Mouse (Mus musculus) intestine, embryonic 14.5 days (tissue): Measurements from ENCODE around the gene Atp11b. TPM values are rescaled to one million over a fixed set of nuclear protein-coding genes. Genes with fewer than 3 reads are reported as not detected.
A peak's percentile ranks its signal among the peaks of the same experiment; 100 is the strongest.

Experiments
- ATAC-seq: fragments of 200-750 bp; cut with Nextera tagmentation; replicated peaks from 2 replicates; pipeline ENCODE4 v1.8.0; 2017; ENCODE audit warnings: low read depth, moderate number of reproducible peaks, moderate TSS enrichment, moderate library complexity; ENCODE audit not compliant: low FRiP score, low TSS enrichment
- DNase-seq: peaks from one replicate; pipeline ENCODE4 v3.0.0-alpha.2; 2018; ENCODE audit warnings: low spot score
- H3K27ac ChIP-seq: fragments of 300-500 bp; sonication (generic); 2 replicates; pipeline ENCODE4 v1.5.1; 2014; ENCODE audit warnings: low read depth, mild to moderate bottlenecking, control low read depth
- H3K27me3 ChIP-seq: fragments of 300-500 bp; sonication (generic); replicated peaks from 2 replicates; pipeline ENCODE4 v1.6.1; 2014; ENCODE audit warnings: low read length, control low read depth; ENCODE audit not compliant: control insufficient read depth, insufficient read depth
- H3K36me3 ChIP-seq: fragments of 300-500 bp; sonication (generic); 2 replicates; pipeline ENCODE4 v1.6.1; 2014; ENCODE audit warnings: low read length, control low read depth; ENCODE audit not compliant: control insufficient read depth, insufficient read depth
- H3K4me1 ChIP-seq: fragments of 300-500 bp; sonication (generic); replicated peaks from 2 replicates; pipeline ENCODE4 v1.6.1; 2014; ENCODE audit warnings: low read length, control low read depth, mixed read lengths; ENCODE audit not compliant: control insufficient read depth, insufficient read depth
- H3K4me2 ChIP-seq: fragments of 300-500 bp; sonication (generic); 2 replicates; pipeline ENCODE4 v1.6.1; 2014; ENCODE audit warnings: low read length
- H3K4me3 ChIP-seq: fragments of 300-500 bp; sonication (generic); 2 replicates; pipeline ENCODE4 v1.5.1; 2014; ENCODE audit warnings: low read depth, low read length, control low read depth, mixed read lengths
- H3K9ac ChIP-seq: fragments of 300-500 bp; sonication (generic); 2 replicates; pipeline ENCODE4 v1.6.1; 2014; ENCODE audit warnings: mild to moderate bottlenecking, low read length
- H3K9me3 ChIP-seq: fragments of 300-500 bp; sonication (generic); 2 replicates; pipeline ENCODE4 v1.6.1; 2016; ENCODE audit warnings: low read length, control low read depth; ENCODE audit not compliant: control insufficient read depth
- WGBS: fragments of 180-500 bp; shearing (Covaris S2); extraction: QIAGEN DNeasy Blood & Tissue Kit; methylation state at CpG from one replicate; pipeline ENCODE4 v1.1.7; 2014; 5-methylcytosine and 5-hydroxymethylcytosine counted together
- polyA plus RNA-seq: library from polyadenylated mRNA; unstranded; fragments of >200 nt; fragmentation: Nextera tagmentation; extraction: Ambion mirVana; gene quantifications from 2 replicates; pipeline ENCODE4 v1.2.1, GENCODE M21; 2014

Gene Atp11b
- 45.2 and 48.2 TPM in 2 replicates for polyA plus RNA-seq

DNA sequence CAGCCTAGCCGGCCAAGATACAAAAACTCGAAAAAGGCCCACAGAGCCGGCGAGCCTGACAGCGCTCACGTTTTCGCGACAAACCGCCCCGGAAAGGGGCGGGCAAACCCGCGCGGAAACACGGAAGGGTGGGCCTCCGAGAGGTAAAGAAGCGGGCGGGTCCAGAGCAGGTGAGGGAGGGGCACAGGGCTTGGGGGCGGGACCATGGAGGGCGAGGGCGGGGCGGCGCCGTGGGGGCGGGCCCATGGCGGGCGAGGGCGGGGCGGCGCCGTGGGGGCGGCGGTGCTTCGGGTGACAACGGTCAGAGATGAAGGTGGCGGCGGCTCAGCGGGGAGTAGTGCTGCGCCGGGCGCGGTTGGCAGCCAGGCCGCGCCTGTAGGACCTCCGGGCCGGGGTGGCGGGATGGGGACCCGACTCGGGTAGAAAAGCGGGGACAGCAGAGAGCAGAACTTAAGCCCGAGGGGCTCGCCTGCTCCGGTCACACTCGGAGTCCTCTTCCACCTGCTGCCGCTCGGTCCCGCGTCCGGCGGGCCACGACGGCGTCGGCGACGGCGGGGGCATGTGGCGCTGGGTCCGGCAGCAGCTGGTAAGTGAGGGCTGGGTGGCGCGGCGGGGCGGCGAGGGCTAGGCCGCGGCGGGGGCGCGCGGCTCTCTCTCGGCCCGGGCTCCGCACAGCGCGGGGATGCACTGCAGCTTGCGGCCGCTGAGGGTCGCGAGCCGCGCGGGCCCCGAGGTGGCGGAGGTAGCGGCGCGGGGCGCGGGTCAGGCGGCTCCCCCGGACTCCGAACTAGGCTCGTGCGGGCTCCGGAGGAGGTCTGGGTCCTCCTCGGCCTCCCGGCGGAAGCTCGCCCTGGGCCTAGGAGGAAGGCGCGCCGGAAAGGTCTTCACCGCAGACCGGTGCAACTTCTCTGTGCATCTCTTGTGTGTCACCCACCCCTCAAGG is at the start of gene Atp11b:
Gene Atp11b (plus strand): TSS at position 282 of the 943 bp plus-strand sequence.
- Histone ChIP-seq H3K9ac (peak within 1 kb of the TSS; percentile 77), H3K4me2 (peak within 1 kb of the TSS; percentile 71), H3K4me1 (peaks cover 8% of the 10 kb centered on the region), H3K4me3 (peak within 1 kb of the TSS; percentile 74), H3K9me3 (no peaks in the 10 kb centered on the region), H3K27ac (peak within 1 kb of the TSS; percentile 91), H3K27me3 (no peaks in the 10 kb centered on the region), H3K36me3 (no peaks in the 10 kb centered on the region)
- peak; percentile 95 for DNase-seq
- ATAC-seq: peak; percentile 95
- 0% methylated on average over 61 of the region's 114 CpGs for WGBS

DNA sequence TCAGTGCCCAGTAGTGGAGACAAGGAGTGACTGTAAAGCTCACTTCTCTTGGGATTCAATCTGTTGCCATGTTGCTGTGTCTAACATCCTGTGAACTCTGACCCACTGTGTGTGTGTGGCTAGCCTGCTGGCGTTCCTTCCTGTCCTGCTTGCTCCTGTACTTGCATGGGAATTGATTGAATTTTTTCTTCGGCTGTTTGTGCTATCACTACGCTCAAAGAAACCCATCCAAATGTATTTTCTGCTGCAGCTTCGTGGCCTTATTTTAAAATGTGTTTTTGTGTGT is 49.6 kb upstream of the Atp11b start:
- H3K27me3 ChIP-seq: no peaks in the 10 kb centered on the region
- H3K4me2 ChIP-seq: no peak overlapping the region
- no peak overlapping the region for H3K27ac ChIP-seq
- no peaks in the 10 kb centered on the region for H3K9me3 ChIP-seq
- DNase-seq (no peak), ATAC-seq (no peak)
- H3K4me1 ChIP-seq: no peaks in the 10 kb centered on the region
- 63% methylated on average over 4 of the region's 4 CpGs for whole genome bisulfite sequencing
- no peaks in the 10 kb centered on the region for H3K36me3 ChIP-seq
- H3K4me3 ChIP-seq: no peak overlapping the region
- no peak overlapping the region for H3K9ac ChIP-seq

DNA sequence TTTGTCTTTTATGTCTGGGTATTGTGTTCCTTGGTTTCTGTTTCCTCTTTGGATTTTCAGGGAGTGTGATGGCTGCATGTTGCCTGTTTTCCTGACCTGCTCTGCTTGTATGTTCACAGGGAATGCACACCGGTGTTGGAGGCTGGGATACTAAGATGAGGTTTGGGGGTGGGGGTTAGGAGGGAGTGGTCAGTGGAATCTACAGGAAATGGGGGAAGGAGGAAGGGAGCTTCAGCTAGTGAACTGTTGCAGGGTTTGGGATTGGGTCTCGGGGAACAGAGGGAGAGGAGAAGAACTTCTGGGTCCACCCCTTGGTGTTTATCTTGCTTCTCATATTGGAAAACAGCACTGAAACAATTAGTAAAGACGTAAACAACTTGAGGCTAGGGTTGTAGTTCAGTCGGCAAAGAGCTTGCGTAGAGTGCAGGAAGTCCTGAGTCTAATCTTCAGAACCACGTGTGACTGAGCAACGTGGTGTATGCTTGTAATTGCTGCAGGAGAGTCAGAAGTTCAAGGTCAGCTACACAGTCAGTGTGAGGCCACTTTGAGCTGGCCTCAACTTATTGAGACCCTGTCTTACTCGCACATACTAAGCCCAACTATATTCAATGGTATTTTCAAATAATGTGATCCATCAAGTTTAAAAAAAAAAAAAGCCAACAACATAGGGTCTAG is 34.2 kb upstream of the Atp11b start:
- ATAC-seq (no peak), DNase-seq (peak; percentile 27)
- Histone ChIP-seq H3K36me3 (no peaks in the 10 kb centered on the region), H3K4me2 (no peak overlapping the region), H3K4me1 (no peaks in the 10 kb centered on the region), H3K4me3 (no peak overlapping the region), H3K9ac (no peak overlapping the region), H3K9me3 (no peaks in the 10 kb centered on the region), H3K27me3 (no peaks in the 10 kb centered on the region), H3K27ac (0 out of 2 replicates have a peak overlapping the region, but pooled peaks have one; percentile 70)
- WGBS: 76% methylated on average over 8 of the region's 8 CpGs

DNA sequence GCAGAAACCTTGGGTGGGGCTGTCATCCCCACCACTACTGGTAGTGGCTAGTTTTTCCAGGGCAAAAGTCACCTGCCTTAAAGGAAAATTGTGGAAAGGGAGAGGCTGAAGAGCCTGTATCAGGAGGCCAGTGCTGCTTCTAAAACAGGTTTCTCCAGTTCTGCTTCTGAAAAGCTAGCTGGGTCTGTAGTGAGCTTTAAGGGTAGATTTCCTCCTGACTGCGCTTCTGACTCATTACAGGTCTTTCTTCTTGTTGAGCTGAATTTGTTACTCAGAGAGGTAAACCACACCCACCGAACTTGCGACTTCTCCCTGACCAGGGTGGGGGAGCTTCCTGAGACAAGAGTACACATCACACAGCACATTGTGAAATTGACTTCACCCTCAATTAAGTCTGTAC is 33.1 kb upstream of the Atp11b start:
- no peaks in the 10 kb centered on the region for H3K27me3 ChIP-seq
- no peak overlapping the region for H3K4me3 ChIP-seq
- H3K4me1 ChIP-seq: no peaks in the 10 kb centered on the region
- 43% methylated on average over 3 of the region's 3 CpGs for WGBS
- peak; percentile 96 for ATAC-seq
- H3K9ac ChIP-seq: no peak overlapping the region
- no peaks in the 10 kb centered on the region for H3K36me3 ChIP-seq
- DNase-seq: no peak
- H3K27ac ChIP-seq: peak overlapping the region; percentile 70
- H3K9me3 ChIP-seq: no peaks in the 10 kb centered on the region
- H3K4me2 ChIP-seq: no peak overlapping the region

- H3K4me2 ChIP-seq: no peak overlapping the region
- no peak overlapping the region for H3K9ac ChIP-seq
- H3K9me3 ChIP-seq: no peaks in the 10 kb centered on the region
- no peaks in the 10 kb centered on the region for H3K27me3 ChIP-seq
- H3K27ac ChIP-seq: peak overlapping the region; percentile 64; the same call in 1 of the 2 replicates
- H3K4me3 ChIP-seq: no peak overlapping the region
- no peaks in the 10 kb centered on the region for H3K36me3 ChIP-seq
- no peak for ATAC-seq
- peak; percentile 45 for DNase-seq
- no peaks in the 10 kb centered on the region for H3K4me1 ChIP-seq
- WGBS: 71% methylated on average over 4 of the region's 4 CpGs
Measured at GRCm38 (mm10) chr3:35721818-35722446, 32.0 kb upstream of the Atp11b start.

DNA sequence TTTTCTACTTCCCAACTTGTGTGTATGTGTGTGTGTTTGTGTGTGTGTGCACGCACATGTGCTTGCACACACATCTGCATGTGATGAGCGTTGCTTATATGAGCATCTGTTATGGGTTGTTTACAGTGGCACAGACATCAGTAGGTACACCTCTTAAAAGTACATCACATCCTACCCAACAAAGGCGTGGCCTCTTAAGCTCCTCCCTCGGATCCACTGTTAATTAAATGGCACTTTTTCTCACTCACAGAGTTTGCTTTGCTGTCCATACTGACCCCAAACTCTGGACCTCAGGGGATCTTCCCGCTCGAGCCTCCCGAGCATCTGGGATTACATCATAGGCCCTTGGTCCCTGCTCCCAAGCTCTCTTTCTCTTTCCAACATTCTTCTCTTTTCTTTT is 31.1 kb upstream of the Atp11b start:
- DNase-seq: peak; percentile 28
- ATAC-seq: no peak
- H3K27me3 ChIP-seq: no peaks in the 10 kb centered on the region
- H3K9me3 ChIP-seq: no peaks in the 10 kb centered on the region
- H3K36me3 ChIP-seq: no peaks in the 10 kb centered on the region
- no peak overlapping the region for H3K9ac ChIP-seq
- no peak overlapping the region for H3K4me3 ChIP-seq
- no peak overlapping the region for H3K27ac ChIP-seq
- 92% methylated on average over 7 of the region's 7 CpGs for WGBS
- no peak overlapping the region for H3K4me2 ChIP-seq
- no peaks in the 10 kb centered on the region for H3K4me1 ChIP-seq

DNA sequence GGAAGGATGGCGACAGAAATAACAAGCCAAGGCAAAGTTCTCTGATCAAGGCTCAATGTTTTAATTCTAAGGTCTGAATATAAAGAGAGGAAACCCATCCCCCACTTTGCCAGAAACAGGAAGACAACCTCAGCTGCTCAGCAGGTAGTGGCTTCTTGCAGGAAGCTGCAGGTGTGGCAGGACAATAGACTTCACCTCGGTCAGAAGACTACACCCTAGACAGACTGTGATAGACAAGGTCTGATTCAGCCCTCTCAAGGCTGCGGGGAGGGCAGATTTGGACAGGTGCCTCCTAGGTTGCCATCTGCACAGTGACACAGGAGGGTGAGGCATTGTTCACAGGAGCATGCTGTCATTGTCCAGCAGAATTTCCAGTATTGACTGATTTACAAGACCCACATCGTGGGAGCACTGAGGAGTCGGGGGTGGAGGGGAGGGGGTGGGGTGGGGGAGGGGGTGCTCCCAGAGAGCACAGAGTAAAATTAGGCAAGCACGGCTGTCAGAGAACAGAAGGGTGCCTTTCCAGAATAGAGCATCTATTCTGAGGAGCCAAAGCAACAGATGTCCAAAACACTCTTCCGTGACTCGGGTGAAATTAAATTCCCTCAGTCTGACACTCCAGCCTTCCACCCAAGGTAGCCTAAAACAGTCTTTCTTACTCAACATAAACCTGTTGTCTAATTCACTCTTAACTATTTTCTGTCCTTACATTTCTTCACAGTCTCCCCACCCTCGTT is 30.2 kb upstream of the Atp11b start:
- H3K4me2 ChIP-seq: no peak overlapping the region
- H3K4me1 ChIP-seq: no peaks in the 10 kb centered on the region
- no peaks in the 10 kb centered on the region for H3K27me3 ChIP-seq
- no peak for ATAC-seq
- H3K4me3 ChIP-seq: no peak overlapping the region
- H3K9ac ChIP-seq: no peak overlapping the region
- H3K9me3 ChIP-seq: no peaks in the 10 kb centered on the region
- DNase-seq: peak; percentile 28
- H3K27ac ChIP-seq: no peak overlapping the region
- no peaks in the 10 kb centered on the region for H3K36me3 ChIP-seq
- WGBS: 59% methylated on average over 9 of the region's 9 CpGs

- 54% methylated on average over 7 of the region's 7 CpGs for WGBS
- no peak overlapping the region for H3K4me3 ChIP-seq
- DNase-seq (no peak), ATAC-seq (no peak)
- H3K27me3 ChIP-seq: no peaks in the 10 kb centered on the region
- no peak overlapping the region for H3K9ac ChIP-seq
- no peaks in the 10 kb centered on the region for H3K9me3 ChIP-seq
- H3K4me2 ChIP-seq: no peak overlapping the region
- no peak overlapping the region for H3K27ac ChIP-seq
- 0 out of 2 replicates have a peak, but pooled peaks cover 4% of the 10 kb centered on the region for H3K4me1 ChIP-seq
- H3K36me3 ChIP-seq: no peaks in the 10 kb centered on the region
Measured at GRCm38 (mm10) chr3:35725096-35725495, 28.8 kb upstream of the Atp11b start.
